Mouse (Mus musculus) liver, embryonic 16.5 days (tissue): Measurements from ENCODE around the gene Elovl6. TPM values are rescaled to one million over a fixed set of nuclear protein-coding genes. Genes with fewer than 3 reads are reported as not detected.

Experiments
- ATAC-seq: fragments of 200-750 bp; cut with Nextera tagmentation; 2 replicates; pipeline ENCODE4 v1.8.0; 2017; ENCODE audit warnings: low read depth, mild to moderate bottlenecking, moderate number of reproducible peaks, moderate library complexity
- H3K27ac ChIP-seq: fragments of 300-500 bp; sonication (generic); 2 replicates; pipeline ENCODE4 v1.5.1; 2014; ENCODE audit warnings: mild to moderate bottlenecking, low read length
- H3K27me3 ChIP-seq: fragments of 300-500 bp; sonication (generic); 2 replicates; pipeline ENCODE4 v1.6.1; 2014; ENCODE audit warnings: low read depth, low read length, mixed read lengths; ENCODE audit not compliant: control insufficient read depth, insufficient read depth
- H3K36me3 ChIP-seq: fragments of 300-500 bp; sonication (generic); 2 replicates; pipeline ENCODE4 v1.6.1; 2014; ENCODE audit warnings: mild to moderate bottlenecking; ENCODE audit not compliant: control insufficient read depth, insufficient read depth
- H3K4me1 ChIP-seq: fragments of 300-500 bp; sonication (generic); 2 replicates; pipeline ENCODE4 v1.6.1; 2014; ENCODE audit warnings: low read depth, low read length, mixed read lengths; ENCODE audit not compliant: control insufficient read depth
- H3K4me2 ChIP-seq: fragments of 300-500 bp; sonication (generic); 2 replicates; pipeline ENCODE4 v1.6.1; 2014; ENCODE audit warnings: low read depth, low read length, mixed read lengths
- H3K4me3 ChIP-seq: fragments of 300-500 bp; sonication (generic); 2 replicates; pipeline ENCODE4 v1.5.1; 2014; ENCODE audit warnings: low read depth, mild to moderate bottlenecking, low read length
- H3K9ac ChIP-seq: fragments of 300-500 bp; sonication (generic); 2 replicates; pipeline ENCODE4 v1.6.1; 2014; ENCODE audit warnings: low read depth, low read length
- H3K9me3 ChIP-seq: fragments of 300-500 bp; sonication (generic); replicated peaks from 2 replicates; pipeline ENCODE4 v1.6.1; 2016; ENCODE audit warnings: low read length; ENCODE audit not compliant: control insufficient read depth
- WGBS: fragments of 180-500 bp; shearing (Covaris S2); extraction: QIAGEN DNeasy Blood & Tissue Kit; methylation state at CpG from one replicate; pipeline ENCODE4 v1.1.7; 2014; ENCODE audit not compliant: insufficient replicate concordance; 5-methylcytosine and 5-hydroxymethylcytosine counted together
- polyA plus RNA-seq: library from polyadenylated mRNA; unstranded; fragments of >200 nt; fragmentation: Nextera tagmentation; extraction: Ambion mirVana; gene quantifications from 2 replicates; pipeline ENCODE4 v1.2.1, GENCODE M21; 2015

Gene Elovl6
- polyA plus RNA-seq, 1 experiment from 2014 or later = 15.0 TPM

- H3K27me3 ChIP-seq = no peaks in the 10 kb centered on the region
- no peak overlapping the region for H3K4me2 ChIP-seq
- no peaks in the 10 kb centered on the region for H3K9me3 ChIP-seq
- no peak overlapping the region for H3K4me3 ChIP-seq
- no peak overlapping the region for H3K27ac ChIP-seq
- ATAC-seq = no peak
- no peaks in the 10 kb centered on the region for H3K36me3 ChIP-seq
- WGBS = 55% methylated on average over 4 of the region's 4 CpGs
- H3K4me1 ChIP-seq = no peaks in the 10 kb centered on the region
- no peak overlapping the region for H3K9ac ChIP-seq
Measured at GRCm38 (mm10) chr3:129656540-129656939, 124.4 kb downstream of the Elovl6 start.

GRCm38 (mm10) chr3:129657222-129657621 is 125.1 kb downstream of the Elovl6 start:
- Histone ChIP-seq H3K27me3 (no peaks in the 10 kb centered on the region), H3K9me3 (no peaks in the 10 kb centered on the region), H3K27ac (no peak overlapping the region)

GRCm38 (mm10) chr3:129657775-129658174 is 125.6 kb downstream of the Elovl6 start:
- Histone ChIP-seq H3K9me3 (no peaks in the 10 kb centered on the region), H3K4me3 (no peak overlapping the region), H3K27me3 (no peaks in the 10 kb centered on the region), H3K27ac (no peak overlapping the region), H3K4me2 (no peak overlapping the region), H3K36me3 (no peaks in the 10 kb centered on the region), H3K4me1 (no peaks in the 10 kb centered on the region), H3K9ac (no peak overlapping the region)
- no peak for ATAC-seq
- WGBS = 50% methylated on average over 11 of the region's 11 CpGs

More at GRCm38 (mm10) chr3:129657222-129657621, 125.1 kb downstream of the Elovl6 start:
- Histone ChIP-seq H3K4me3 (no peak overlapping the region), H3K36me3 (no peaks in the 10 kb centered on the region), H3K4me1 (no peaks in the 10 kb centered on the region), H3K9ac (no peak overlapping the region), H3K4me2 (no peak overlapping the region)
- WGBS = 75% methylated on average over 9 of the region's 9 CpGs
- no peak for ATAC-seq

- ATAC-seq = 0 out of 2 replicates have a peak, but pooled peaks have one; percentile 51
- H3K9me3 ChIP-seq = no peaks in the 10 kb centered on the region
Measured at GRCm38 (mm10) chr3:129658776-129659175, 126.6 kb downstream of the Elovl6 start.

GRCm38 (mm10) chr3:129663906-129664305 is 131.8 kb downstream of the Elovl6 start:
- H3K27me3 ChIP-seq = no peaks in the 10 kb centered on the region
- H3K4me1 ChIP-seq = no peaks in the 10 kb centered on the region
- no peak overlapping the region for H3K4me2 ChIP-seq
- no peak overlapping the region for H3K4me3 ChIP-seq
- no peak overlapping the region for H3K27ac ChIP-seq
- H3K9ac ChIP-seq = no peak overlapping the region
- H3K9me3 ChIP-seq = no peaks in the 10 kb centered on the region
- ATAC-seq = no peak
- no peaks in the 10 kb centered on the region for H3K36me3 ChIP-seq
- WGBS = 48% methylated on average over 2 of the region's 2 CpGs

More at GRCm38 (mm10) chr3:129658776-129659175, 126.6 kb downstream of the Elovl6 start:
- H3K36me3 ChIP-seq = no peaks in the 10 kb centered on the region
- H3K27ac ChIP-seq = no peak overlapping the region
- no peak overlapping the region for H3K9ac ChIP-seq
- no peak overlapping the region for H3K4me2 ChIP-seq
- no peak overlapping the region for H3K4me3 ChIP-seq
- no peaks in the 10 kb centered on the region for H3K27me3 ChIP-seq
- 44% methylated on average over 7 of the region's 7 CpGs for whole genome bisulfite sequencing
- H3K4me1 ChIP-seq = no peaks in the 10 kb centered on the region

- WGBS = 76% methylated on average over 7 of the region's 7 CpGs
- Histone ChIP-seq H3K4me2 (no peak overlapping the region), H3K9me3 (no peaks in the 10 kb centered on the region), H3K9ac (no peak overlapping the region), H3K27me3 (no peaks in the 10 kb centered on the region), H3K27ac (no peak overlapping the region), H3K36me3 (no peaks in the 10 kb centered on the region), H3K4me1 (no peaks in the 10 kb centered on the region), H3K4me3 (no peak overlapping the region)
- ATAC-seq = no peak
Measured at GRCm38 (mm10) chr3:129675923-129676322, 143.8 kb downstream of the Elovl6 start.

GRCm38 (mm10) chr3:129680258-129680657 is 148.1 kb downstream of the Elovl6 start:
- Histone ChIP-seq H3K36me3 (no peaks in the 10 kb centered on the region), H3K27ac (no peak overlapping the region), H3K4me1 (no peaks in the 10 kb centered on the region), H3K4me3 (no peak overlapping the region), H3K4me2 (no peak overlapping the region), H3K9ac (no peak overlapping the region), H3K9me3 (no peaks in the 10 kb centered on the region), H3K27me3 (no peaks in the 10 kb centered on the region)
- 67% methylated on average over 5 of the region's 5 CpGs for WGBS
- ATAC-seq = no peak

- Histone ChIP-seq H3K27me3 (no peaks in the 10 kb centered on the region), H3K4me3 (no peak overlapping the region), H3K9me3 (no peaks in the 10 kb centered on the region), H3K9ac (no peak overlapping the region), H3K36me3 (no peaks in the 10 kb centered on the region), H3K4me2 (no peak overlapping the region), H3K27ac (no peak overlapping the region), H3K4me1 (no peaks in the 10 kb centered on the region)
- WGBS = 49% methylated on average over 4 of the region's 4 CpGs
- ATAC-seq = peak; percentile 75
Measured at GRCm38 (mm10) chr3:129681841-129682240, 149.7 kb downstream of the Elovl6 start.

- H3K4me1 ChIP-seq = no peaks in the 10 kb centered on the region
- H3K4me2 ChIP-seq = no peak overlapping the region
- no peak overlapping the region for H3K27ac ChIP-seq
- no peak overlapping the region for H3K9ac ChIP-seq
- no peaks in the 10 kb centered on the region for H3K27me3 ChIP-seq
- no peaks in the 10 kb centered on the region for H3K36me3 ChIP-seq
- H3K9me3 ChIP-seq = no peaks in the 10 kb centered on the region
- no peak for ATAC-seq
- WGBS = 65% methylated on average over 10 of the region's 10 CpGs
- no peak overlapping the region for H3K4me3 ChIP-seq
Measured at GRCm38 (mm10) chr3:129682389-129682788, 150.2 kb downstream of the Elovl6 start.
